Mouse (Mus musculus): Measurements from ENCODE around the gene Tmtc4.
A peak's percentile ranks its signal among the peaks of the same experiment; 100 is the strongest.

The Tmtc4 gene

DNA sequence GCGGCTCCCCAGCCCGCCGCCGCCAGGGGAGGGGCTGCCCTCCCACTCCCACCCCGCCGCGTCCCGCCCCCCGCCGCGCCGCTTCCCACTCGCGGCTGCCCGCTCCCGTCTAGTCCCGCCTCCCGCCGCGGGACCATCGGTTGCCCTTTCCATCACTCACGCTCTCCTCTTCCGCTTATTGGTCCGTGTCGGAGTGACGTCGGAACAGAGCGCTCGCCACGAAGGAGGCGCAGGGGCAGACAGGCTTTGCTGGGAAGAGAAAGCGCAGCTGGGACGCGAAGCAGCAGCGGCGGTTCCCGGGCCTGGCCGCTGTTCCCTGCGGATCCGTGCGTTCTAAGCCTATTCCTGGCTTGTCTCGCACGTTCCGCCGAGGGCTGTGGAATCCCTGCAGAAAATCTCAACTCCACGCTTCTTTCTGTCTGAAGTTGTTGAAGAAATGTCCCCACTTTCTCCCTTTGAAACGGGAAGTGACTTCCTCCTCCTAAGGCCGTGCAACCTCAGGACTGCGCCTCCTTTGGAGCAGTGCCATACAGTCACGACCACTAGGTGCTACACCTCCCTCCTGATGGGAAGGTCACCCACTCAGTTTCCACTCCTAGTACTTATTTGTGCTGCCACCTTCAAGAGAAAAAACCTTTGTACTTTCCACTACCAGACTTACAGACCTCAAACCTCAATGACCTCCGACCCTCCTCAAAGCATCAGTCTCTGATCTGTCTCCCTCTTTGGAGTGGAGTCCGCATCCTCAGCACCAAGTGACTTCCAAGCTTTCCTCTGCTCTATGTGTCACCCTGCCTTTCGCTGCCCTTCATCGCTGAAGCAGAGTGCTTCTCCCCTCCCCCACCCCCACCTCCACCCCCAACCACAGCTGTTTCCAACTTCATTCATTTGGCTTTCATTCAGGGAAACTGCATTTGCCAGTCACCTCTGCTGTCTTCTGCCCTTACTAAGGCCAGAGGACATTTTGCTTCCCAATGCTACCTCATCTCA lies at the start of gene Tmtc4:
Gene Tmtc4 (minus strand): TSS at position 810 of the 990 bp plus-strand sequence.
- peak; percentile 94 for DNase-seq (ENCODE audit: low read depth, low spot score)

DNA sequence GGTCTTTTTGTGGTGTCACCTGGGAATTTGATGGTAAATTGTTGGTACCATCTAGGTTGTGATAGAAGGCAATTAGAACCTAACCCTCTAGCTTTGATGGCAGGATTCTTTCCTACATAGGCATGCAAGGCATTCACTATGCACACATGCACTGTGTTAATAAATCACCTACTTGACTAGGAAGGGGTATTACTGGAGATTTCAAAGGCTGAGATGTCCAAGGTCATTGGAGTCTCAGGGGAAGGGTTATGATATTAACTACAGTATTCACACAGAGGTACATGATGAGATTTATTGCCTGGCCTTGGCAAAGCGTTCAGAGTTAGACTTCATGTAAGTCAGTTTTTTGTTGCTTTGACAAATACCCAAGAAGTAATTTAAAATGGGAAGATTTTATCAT lies 48.6 kb upstream of the Tmtc4 start:
- no peak for DNase-seq (ENCODE audit: low read depth, low spot score)

DNA sequence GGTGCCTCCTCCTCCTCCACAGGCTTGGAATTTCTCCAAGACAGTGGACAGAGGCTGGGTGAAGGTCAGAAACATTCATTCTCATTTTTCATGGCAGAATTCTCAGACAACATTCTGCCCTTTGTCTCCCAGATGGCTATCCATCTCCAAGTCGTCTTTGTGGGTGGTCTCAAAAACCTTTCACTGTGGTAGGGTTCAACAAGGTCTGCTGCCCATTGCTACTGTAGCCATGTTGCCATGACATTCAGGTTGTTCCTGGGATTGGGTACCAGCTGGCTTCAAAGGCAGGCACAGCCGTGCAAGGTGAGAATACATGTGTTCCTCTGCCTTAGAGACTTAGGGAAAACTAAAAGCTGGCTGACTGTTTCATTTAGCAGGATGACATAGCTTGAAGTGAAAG lies 44.0 kb upstream of the Tmtc4 start:
- no peak for DNase-seq (ENCODE audit: low read depth, low spot score)

DNA sequence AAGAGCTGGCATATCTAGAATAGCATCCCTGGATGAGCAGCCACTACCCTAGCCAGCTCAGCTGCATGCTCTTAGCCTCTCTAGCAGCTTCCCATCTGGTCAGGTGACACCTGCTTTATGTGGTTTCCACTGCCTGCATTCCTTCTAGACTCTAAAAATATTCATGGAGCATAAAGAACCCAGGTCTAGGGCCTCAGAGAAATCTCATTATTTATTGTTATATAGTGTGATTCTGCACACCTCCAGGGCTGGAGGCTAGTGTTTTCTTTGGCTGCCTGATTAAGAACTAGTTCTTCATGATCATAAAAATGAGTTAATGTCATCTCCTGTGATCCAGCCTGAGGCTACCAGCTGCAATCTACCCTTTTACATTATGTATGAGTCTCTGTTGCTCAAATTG lies 39.1 kb upstream of the Tmtc4 start:
- no peak for DNase-seq (ENCODE audit: low read depth, low spot score)

DNA sequence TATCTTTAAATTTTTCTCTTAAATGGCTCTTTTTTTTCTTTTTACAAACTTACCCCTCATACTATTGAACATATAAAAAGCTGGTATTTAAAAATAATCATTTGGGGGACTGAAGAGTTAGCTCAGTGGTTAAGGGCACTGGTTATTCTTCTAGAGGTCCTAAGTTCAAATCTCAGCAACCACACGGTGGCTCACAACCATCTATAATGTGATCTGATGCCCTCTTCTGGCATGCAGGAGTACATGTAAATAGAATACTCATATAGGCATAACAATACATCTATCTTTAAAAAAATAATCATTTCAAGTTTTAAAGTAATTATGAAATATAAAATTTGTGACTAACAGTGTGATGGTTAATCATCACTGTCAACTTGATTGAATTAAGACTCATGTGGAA lies 32.5 kb upstream of the Tmtc4 start:
- DNase-seq (ENCODE audit: low read depth, low spot score): no peak

DNA sequence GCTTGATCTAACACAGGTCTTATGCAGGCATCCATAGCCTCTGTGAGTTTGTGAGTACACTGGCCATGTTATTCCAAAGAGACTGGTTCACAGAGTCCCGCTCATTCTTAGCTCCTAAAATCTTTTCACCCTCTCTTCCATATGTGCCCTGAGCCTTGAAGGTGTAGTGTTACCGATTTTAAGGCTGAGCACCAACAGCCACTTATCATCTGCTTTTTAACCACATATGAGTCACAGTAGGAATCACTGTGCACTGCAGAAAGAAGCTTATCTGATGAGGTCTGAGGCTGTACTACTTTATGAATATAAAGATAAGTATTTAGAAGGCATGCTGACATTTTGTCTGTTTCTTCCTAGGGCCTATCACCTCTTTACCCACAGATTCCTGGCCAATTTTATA lies 31.9 kb upstream of the Tmtc4 start:
- peak; percentile 79 for DNase-seq (ENCODE audit: low read depth, low spot score)

DNA sequence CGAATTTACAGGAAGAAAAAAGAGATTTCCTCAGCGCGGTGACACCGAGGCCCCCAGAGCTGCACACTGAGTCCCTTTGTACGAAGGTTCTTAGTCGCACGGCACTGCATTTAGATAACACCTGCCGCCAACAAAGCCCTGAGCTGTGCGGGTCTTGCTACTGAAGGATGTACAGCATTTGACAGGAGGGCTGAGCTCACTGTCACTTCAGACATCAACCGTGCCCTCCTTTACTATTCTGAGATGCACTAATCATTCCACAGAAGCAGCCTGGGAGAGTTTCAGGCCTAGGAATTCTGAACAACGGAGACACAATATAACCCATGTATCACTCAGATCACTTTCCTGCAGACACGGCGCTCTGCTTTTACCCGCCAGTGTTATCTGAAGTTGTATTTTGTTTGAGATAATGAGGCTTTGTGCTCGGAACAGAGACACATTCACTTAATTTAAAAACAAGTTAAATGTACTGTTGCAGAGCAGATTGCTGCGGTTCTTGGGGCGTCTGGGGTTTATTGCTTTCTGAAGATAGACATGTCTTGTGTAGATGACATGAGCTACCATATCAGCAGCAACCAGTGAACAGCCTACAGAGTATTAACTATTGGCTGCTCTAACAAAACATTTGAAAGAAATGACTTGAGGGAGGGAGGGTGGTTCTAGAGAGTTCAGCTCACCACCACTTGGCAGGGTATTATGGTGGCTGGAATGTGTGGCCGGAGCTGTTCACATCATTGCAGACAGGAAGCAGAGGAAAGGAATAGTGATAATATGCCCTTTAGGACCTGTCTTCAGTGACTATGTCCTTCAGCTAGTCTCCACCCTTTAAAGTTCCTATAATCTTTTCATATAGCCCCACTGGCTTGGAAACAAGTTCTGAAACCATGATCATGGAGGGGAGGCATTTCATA lies 25.5 kb upstream of the Tmtc4 start:
- no peak for DNase-seq (ENCODE audit: low read depth, low spot score)

DNA sequence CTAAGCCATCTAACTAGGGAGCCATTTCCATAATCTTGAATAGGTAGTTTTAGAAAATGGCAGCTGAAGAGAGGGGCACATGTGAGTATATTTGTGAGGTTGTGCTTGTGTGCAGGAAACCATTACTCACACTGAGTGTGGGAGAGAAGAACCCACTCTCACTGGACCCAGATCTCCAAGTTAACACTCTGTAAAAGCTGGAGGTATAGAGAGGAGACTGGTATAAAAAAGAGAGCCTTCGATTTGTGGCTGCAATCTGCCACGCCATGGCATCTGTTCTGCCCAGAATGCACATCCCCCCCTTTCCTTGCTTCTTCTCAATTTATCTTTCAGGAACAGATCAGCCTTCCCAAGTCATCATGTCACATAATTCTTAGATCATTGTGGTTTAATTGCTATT lies 24.8 kb upstream of the Tmtc4 start:
- no peak for DNase-seq (ENCODE audit: low read depth, low spot score)

DNA sequence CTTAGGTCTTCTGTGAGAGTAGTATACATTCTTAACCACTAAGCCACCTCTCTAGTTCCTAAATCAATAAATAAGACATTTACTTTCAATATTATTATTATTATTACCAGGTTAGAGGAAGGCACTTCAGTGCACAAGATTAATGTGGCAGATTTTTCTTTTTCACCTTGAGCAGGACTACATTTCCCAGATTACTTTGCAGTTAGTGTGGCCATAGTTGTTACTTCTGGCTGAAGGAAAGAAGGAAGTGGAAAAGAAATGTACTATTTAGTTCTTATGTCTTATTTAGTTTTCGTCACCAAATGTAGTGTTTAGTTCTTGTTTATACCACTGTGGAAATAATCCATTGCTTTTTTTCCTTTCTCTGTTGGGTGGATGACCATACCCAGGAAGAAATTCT lies 19.9 kb upstream of the Tmtc4 start:
- no peak for DNase-seq (ENCODE audit: low read depth, low spot score)

DNA sequence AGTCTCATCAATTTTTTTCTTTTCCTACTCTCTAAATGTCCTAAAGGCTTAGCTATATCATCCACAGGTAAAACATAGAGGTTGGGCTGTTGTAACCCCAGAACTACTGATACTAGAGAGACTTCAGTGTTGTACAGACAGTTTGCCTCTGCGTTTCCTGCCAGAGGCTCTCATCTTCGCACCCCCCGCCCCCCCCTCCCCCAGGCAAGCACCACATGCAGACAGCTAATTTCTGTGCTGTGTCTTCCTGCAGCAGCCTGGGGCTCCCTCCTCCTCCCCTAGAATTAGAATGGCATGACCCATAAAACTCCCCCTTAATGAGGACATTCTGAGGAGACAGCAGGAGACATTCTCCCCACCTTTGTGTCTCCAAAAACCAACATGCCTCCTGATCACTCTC lies 17.6 kb upstream of the Tmtc4 start:
- DNase-seq (ENCODE audit: low read depth, low spot score): no peak

DNA sequence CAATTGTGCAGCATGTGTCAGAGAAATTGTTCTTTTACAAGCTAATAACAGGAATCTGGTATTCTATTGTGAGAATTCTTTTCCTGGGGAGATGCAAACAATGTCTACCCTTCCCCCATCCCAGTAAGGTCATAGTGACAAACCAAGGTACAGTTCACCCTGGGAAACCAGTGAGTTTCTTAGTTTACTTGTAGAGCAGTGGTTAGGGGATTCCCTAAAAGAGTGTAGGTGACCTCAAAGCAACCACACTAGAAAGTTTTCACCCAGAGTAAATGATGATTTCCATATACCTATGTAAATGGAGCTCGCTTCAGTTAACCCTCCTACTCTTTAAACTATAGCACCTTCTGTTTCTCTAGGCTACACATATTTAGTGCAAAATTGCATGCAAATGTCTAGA lies 13.6 kb upstream of the Tmtc4 start:
- no peak for DNase-seq (ENCODE audit: low read depth, low spot score)

DNA sequence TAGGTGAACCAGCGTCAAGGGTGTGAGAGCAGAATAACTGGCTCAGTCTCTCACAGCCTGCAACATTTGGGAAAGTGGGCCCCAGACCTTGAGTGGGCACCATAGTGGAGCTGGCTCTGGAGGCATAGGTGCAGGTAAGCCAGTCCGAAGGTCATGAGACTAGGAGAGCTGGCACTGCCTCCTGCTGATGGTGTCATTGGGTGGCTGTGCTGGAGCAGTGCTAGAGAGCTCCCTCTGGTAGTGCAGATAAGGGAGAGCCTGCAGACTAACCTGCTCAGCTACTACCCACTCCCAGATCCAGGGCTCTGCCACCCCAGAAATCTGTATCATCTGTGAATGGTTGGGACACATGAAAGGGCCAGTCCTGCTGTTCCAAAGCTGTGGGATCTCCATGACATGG lies 10.1 kb upstream of the Tmtc4 start:
- no peak for DNase-seq (ENCODE audit: low read depth, low spot score)

DNA sequence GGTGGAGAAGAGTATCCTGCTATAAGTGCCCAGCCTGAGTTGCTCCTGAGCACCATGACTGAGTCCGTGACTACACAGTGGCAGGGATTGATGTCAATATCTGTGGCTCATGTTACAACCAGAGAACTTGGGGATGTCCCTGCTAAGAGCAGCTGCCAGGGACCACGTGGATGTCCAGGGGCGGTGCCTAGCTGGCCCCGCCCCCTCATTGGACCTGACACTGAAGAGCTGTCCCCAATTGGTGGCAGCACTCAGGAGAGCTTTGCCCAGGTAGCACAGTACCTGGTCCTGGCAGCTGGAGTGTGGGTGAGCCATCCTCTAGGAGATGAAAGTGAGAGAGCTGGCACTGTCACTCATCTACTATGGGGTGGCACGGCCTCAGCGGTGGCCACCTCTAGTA lies 9.1 kb upstream of the Tmtc4 start:
- DNase-seq (ENCODE audit: low read depth, low spot score): no peak

DNA sequence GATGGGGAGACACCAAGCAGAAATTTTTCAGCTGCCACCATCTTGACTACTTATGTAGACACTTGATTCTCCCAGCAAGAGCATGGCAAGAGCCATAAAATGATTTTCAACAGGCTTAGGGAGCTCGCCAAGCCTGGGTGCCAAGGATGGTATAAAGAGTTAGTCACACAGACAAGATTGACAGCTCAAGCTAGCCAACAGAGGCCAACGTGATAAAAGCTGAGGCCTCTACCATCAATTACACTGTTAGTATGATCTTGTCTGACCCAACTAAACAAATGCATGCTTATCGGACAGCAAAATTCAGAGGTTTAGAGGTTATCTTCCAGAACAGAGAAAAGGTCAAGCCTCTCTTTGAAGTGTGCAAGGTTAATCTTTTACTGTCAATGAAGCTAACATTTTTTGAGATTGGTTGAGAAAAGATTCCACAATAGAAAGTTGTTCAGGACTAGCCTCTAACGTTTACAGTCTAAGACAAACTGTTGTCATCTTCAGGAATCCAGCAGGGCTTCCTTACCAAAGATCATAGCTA lies 6.8 kb upstream of the Tmtc4 start:
- DNase-seq (ENCODE audit: low read depth, low spot score): peak; percentile 20

DNA sequence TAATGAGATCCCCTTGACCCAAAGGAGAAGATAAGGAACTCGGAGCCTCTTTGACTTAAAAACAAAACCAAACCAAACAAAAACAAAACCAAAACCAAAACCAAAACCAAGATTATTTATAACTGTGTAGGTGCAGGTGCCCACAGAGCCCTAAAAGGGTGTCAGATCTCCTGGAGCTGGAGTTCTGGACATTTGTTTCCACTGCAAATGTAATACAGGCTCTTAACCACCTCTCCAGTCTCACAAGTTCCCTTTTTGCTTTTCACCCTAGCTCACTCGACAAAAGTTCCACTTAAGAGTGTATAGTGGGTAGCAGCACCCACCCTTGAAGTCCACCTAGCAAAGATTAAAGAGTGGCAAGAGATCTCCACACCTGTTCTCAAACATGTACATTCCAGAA lies 2.6 kb upstream of the Tmtc4 start:
- DNase-seq (ENCODE audit: low read depth, low spot score): no peak

DNA sequence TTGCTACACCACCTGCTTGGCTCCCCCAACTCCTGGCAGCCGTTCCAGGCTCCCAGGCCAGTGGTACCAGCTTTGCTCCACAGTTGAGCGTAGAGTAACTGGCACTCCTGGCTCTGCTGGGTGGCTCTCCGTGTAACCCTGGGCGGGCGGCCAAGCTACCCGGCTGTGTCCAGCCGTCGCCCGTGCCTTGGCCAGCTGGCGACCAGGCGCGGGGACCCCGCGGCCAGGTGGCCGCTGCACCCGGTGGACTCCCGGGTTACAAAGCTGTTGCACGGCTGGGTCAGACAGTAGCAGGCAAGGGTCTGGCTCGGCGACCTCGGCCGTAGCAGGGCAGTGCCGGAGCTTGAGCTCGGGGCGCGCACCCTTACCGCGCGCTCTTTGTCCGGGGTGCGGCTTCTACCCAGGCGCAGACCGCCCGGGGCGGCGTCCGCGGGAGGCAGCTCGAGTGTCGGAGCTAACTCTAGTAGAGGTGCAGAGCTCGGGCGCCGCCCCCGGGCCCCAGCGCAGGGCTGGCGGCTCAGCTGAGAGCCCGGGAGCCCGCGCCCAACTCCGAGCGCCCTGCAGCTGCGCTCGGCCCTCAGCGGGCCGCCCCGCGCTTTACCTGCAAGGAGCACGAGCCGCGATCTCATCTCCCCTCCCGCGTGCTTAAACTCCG lies 1.1 kb downstream of the Tmtc4 start:
- peak; percentile 73 for DNase-seq (ENCODE audit: low read depth, low spot score)

DNA sequence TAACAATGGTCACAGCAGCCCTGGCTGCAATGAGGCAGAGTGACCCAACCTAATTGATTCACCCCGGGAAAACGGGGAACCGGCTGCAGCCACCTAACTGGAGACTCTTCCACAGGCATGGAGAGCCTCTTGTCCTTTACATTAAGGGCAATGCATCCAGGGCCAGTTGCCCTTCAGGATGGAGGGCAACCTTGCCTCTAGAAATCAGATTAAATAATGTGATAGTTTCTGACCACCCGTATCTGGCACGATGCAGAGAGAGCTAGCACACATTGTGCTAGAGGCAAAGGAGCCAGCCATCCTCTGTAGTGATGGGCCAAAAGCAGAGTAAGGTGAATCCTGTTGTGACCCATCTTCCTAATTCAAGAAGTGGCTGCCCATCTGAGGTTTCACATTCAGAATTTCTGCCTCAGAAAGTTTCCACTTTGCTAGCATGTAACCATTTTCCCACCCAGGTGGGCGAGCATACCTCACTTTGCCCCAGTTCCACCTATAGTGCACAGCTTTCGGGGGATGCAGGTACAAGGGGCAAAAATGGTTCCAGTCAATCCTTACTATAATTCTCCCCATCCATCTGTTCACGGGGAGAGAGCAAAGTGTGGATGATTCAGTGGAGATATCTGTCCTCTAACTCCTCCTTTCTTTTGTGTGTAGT lies 1.9 kb downstream of the Tmtc4 start:
- no peak for DNase-seq (ENCODE audit: low read depth, low spot score)

DNA sequence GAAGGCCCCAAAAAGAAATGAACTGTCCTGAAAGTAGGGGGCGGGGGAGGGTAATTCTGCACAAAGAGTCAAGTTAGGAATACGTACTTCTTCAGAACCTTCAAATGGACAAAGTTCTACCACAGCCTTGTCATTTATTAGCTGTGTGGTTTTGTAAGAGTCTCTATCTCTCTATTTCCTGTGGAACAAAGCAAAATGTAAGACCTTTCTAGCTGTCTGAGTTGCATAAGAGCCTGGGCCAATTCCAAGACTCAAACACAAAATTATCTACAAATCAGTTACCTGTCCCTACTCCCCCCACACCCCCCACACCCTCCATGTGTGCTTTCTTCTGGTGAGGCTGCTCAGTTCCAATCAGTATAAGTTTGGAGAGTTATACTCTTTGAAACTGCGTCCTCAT lies 5.0 kb downstream of the Tmtc4 start:
- DNase-seq (ENCODE audit: low read depth, low spot score): no peak

DNA sequence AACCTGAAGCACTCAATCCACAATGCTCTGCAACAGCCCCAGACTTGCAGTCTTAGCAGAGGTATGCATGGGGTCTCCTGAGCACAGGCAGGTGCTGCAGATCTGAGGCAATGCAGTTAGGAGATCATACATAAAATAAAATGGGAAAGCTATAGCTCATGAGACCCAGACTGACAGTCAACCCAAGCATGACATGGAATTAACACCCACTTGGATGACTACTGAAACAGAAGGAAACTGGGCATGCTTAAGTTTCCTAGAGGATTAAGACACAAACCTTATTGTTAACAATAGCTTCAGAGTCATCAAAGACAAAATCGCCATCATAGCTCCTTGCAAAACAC lies 6.1 kb downstream of the Tmtc4 start:
- no peak for DNase-seq (ENCODE audit: low read depth, low spot score)

DNA sequence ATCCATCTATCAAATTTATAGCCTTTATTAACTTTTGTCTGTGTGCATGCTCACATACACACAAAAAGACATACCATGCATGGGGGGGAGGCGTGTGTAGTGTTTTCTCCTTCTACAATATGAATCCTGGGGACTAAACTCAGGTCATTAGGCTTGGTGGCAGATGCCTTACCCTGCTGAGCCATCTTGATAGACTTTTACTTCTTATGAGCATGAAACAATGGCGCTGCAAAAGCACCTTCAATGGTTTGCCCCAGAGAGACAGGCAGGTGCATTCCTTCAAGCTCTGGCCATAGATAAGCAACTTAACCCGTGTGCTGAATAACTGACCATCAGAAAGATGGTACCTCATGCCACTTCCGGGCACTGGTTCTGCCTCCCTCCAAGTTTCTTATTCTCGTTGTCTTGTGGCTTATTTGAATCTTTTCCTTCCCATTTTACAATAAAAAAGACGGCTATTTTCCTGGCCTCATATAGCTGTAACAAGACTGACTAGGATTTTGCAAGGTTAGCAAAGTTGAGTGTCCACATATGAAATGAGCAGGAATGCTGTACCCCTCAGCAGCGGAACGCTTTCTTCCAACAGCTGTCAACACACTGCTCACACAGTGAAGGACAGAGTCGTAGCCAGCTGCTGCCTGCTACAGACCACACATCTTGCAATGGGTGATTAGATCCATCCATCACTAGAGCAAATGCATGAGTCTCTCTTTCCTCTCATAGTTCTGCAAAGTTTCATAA lies 6.6 kb downstream of the Tmtc4 start:
- DNase-seq (ENCODE audit: low read depth, low spot score): no peak

All from 3T3-L1 (cell line).